Mouse (Mus musculus): ENCODE results near the gene Vmn2r21.
"Not testable (repeated sequence)": the region's sequence is repeated elsewhere in the genome, so short reads cannot be mapped to it uniquely, and the experiment has no call there.

Gene Vmn2r21

DNA sequence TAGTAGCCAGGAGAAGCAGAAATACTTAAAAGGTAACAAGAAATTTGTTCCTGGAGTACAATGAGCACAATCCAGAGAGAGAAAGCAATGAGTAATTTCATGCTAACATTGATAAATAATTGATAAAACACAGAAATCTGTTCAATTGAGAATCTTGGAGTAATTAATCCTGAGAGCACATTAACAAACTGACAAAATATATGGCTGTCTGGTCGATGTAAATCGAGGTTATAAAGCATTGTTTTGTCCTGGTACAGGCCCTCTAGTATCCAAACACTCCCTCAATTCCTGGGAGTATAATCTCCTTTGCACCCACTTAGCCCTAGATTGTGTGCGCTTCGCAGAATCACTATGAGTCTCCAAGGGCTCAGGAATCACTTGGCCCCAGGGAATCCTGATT, at the start of gene Vmn2r21:
Vmn2r21 (minus strand) TSS at position 101 of the 400 bp plus-strand sequence.
- DNase-seq (ENCODE audit: low read depth) = not testable (repeated sequence)

DNA sequence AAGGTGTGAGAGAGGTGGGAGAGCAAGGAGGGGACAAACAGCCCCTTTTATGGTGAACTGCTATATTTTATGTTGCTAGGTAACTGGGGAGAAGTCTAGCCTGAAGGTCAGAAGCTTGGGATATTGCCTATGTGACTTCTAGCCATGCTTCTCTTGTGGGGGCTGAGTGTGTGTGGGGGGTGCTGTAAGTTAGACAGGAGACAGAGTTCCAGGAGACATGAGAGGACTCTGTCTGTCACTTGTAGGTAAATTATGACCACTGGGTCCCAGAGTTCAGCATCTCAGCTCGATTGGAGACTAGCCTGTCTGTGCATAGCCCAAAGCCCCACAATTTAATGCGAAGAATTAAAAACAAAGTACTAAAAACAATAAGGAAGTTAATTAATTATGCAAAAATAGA, 41.5 kb upstream of the Vmn2r21 start:
- not testable (repeated sequence) for DNase-seq (ENCODE audit: low read depth)

DNA sequence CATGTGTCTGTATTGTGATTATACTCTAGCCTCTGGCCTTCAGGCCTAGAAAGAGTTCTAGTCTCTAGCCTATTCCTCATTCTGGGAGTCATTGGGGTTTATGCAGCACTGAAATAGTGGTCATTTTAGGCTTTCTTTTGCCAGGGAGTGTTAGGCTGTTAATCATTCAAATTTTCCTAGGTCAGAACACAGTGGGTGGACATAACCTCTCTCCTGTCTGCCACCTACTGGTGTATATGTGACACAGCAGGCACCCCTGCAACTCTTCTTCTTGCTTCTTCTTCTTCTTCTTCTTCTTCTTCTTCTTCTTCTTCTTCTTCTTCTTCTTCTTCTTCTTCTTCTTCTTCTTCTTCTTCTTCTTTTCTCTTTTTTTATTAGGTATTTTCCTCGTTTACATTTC, 6.5 kb upstream of the Vmn2r21 start:
- DNase-seq (ENCODE audit: low read depth) = not testable (repeated sequence)

DNA sequence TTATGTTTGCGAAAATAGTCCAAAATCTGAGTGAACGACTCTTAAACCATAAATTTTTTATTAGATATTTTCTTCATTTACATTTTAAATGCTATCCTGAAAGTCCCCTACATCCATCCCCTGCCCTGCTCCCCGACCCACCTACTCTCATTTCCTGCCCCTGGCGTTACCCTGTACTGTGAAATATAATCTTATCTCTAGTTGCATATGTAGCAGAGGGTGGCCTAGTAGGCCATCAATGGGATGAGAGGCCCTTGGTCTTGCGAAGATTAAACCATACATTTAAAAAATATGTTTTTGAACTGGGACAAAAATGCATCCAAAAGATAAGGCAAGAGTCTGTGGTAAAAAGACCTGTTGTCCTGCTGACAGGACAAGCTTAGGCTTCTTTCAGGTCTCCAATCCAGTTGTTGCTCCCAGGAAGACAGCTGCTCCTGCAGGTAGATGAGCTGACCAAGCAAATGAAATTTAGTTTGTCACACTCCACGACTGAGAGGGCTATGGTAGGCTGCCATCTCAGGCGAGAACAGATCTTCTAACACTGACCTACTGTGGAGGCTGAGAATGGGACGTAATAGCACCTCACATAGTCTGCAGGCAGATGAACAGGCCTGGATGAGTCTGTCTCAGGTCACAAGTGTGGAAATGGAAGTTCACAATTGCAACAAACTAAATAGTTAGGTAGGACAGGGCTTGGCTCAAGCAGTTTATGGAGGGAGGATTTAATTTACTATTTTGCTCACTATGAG, 10.8 kb downstream of the Vmn2r21 start:
- not testable (repeated sequence) for DNase-seq (ENCODE audit: low read depth)

DNA sequence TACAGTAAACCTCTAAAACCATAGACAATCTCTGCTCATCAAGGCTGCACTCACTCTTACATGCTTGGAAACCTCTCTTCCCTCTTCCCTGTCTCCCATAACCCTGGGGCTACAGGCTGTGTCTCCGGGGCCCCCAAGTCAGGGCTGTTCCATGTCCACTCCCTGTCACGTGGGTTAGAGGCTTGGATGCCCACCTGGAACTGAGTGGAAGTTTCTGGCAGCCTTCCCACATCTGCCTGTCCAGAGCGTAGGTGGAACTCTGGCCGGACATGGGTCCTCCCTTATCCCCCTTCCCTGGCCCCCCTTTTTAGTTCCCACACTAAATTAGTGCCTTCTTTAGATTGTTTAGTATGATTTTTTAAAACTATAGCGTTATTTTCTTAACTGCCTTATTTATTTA, 60.2 kb downstream of the Vmn2r21 start:
- DNase-seq (ENCODE audit: low read depth) = not testable (repeated sequence)

DNA sequence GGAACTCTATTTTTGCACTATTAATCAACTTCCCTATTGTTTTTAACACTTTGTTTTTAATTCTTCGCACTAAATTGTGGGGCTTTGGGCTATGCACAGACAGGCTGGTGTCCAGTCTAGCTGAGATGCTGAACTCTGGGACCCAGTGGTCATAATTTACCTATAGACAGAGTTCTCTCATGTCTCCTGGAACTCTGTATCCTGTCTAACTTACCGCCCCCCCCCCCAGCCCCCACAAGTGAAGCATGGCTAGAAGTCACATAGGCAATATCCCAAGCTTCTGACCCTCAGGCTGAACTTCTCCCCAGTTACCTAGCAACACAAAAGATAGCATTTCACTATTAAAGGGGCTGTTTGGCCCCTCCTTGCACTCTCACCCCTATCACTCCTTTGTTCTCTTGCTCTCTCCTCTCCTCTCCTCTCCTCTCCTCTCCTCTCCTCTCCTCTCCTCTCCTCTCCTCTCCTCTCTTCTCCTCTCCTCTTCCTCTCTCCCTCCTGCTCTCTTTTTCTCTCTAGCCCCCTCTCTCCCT, 60.7 kb downstream of the Vmn2r21 start:
- DNase-seq (ENCODE audit: low read depth) = not testable (repeated sequence)

DNA sequence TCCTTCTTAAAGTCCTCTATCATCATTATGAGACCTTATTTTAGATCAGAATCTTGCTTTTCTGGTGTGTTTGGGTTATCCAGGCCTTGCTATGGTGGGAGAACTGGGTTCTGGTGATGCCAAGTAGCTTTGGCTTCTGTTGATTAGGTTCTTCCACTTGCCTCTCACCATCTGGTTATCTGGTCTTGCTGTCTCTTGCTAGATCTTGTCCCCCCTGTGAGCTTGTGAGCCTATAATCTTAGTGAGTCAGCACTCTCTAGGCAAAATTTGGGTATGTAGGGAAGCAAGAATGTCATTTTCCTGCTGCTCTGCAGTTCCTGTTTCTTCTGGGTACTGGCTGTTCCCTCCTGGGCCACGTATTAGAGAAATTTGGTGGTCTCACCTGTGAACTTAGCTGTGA, 64.6 kb downstream of the Vmn2r21 start:
- not testable (repeated sequence) for DNase-seq (ENCODE audit: low read depth)

All from c-Kit-positive CD71-negative TER-119-negative erythroid progenitor cells, embryonic 14.5 days (primary cell).